Mouse (Mus musculus) stomach, postnatal 0 days (tissue): Measurements from ENCODE around the gene Tcf15. TPM values are rescaled to one million over a fixed set of nuclear protein-coding genes. Genes with fewer than 3 reads are reported as not detected.

Experiments
- ATAC-seq: fragments of 200-750 bp; cut with Nextera tagmentation; 2 replicates; pipeline ENCODE4 v1.8.0; 2017; ENCODE audit not compliant: low FRiP score, low TSS enrichment
- DNase-seq: peaks from one replicate; pipeline ENCODE4 v3.0.0-alpha.2; 2016; ENCODE audit warnings: low spot score
- H3K27ac ChIP-seq: fragments of 300-500 bp; sonication (generic); replicated peaks from 2 replicates; pipeline ENCODE4 v1.5.1; 2014; ENCODE audit warnings: mild to moderate bottlenecking, control low read depth
- H3K27me3 ChIP-seq: fragments of 300-500 bp; sonication (generic); 2 replicates; pipeline ENCODE4 v1.6.1; 2014; ENCODE audit warnings: low read length; ENCODE audit not compliant: control insufficient read depth, insufficient read depth
- H3K36me3 ChIP-seq: fragments of 300-500 bp; sonication (generic); 2 replicates; pipeline ENCODE4 v1.6.1; 2014; ENCODE audit warnings: low read length, mixed read lengths; ENCODE audit not compliant: control insufficient read depth, insufficient read depth
- H3K4me1 ChIP-seq: fragments of 300-500 bp; sonication (generic); replicated peaks from 2 replicates; pipeline ENCODE4 v1.6.1; 2014; ENCODE audit warnings: antibody characterized with exemption; ENCODE audit not compliant: control insufficient read depth, insufficient read depth
- H3K4me2 ChIP-seq: fragments of 300-500 bp; sonication (generic); replicated peaks from 2 replicates; pipeline ENCODE4 v1.6.1; 2014; ENCODE audit warnings: low read depth, mild to moderate bottlenecking, control low read depth, moderate library complexity
- H3K4me3 ChIP-seq: fragments of 300-500 bp; sonication (generic); 2 replicates; pipeline ENCODE4 v1.5.1; 2014; ENCODE audit warnings: low read depth, low read length, control low read depth
- H3K9ac ChIP-seq: fragments of 300-500 bp; sonication (generic); 2 replicates; pipeline ENCODE4 v1.6.1; 2014; ENCODE audit warnings: mild to moderate bottlenecking, low read length, control low read depth, mixed read lengths
- H3K9me3 ChIP-seq: fragments of 300-500 bp; sonication (generic); 2 replicates; pipeline ENCODE4 v1.6.1; 2016; ENCODE audit warnings: low read length; ENCODE audit not compliant: control insufficient read depth
- CTCF ChIP-seq: IDR thresholded peaks from 2 replicates; pipeline ENCODE4 v1.5.1; 2016; ENCODE audit warnings: antibody characterized with exemption, low read depth, mild to moderate bottlenecking, moderate library complexity
- EP300 ChIP-seq: optimal IDR thresholded peaks from 2 replicates; pipeline ENCODE3; 2016; ENCODE audit warnings: antibody characterized with exemption
- WGBS: fragments of 180-500 bp; shearing (Covaris S2); extraction: QIAGEN DNeasy Blood & Tissue Kit; methylation state at CpG from one replicate; pipeline ENCODE4 v1.1.7; 2014; 5-methylcytosine and 5-hydroxymethylcytosine counted together
- polyA plus RNA-seq: library from polyadenylated mRNA; unstranded; fragments of >200 nt; fragmentation: Nextera tagmentation; extraction: Ambion mirVana; gene quantifications from 2 replicates; pipeline ENCODE4 v1.2.1, GENCODE M21; 2015

Tcf15 gene
- polyA plus RNA-seq, 1 experiment from 2014 or later, result 2.5 TPM

DNA sequence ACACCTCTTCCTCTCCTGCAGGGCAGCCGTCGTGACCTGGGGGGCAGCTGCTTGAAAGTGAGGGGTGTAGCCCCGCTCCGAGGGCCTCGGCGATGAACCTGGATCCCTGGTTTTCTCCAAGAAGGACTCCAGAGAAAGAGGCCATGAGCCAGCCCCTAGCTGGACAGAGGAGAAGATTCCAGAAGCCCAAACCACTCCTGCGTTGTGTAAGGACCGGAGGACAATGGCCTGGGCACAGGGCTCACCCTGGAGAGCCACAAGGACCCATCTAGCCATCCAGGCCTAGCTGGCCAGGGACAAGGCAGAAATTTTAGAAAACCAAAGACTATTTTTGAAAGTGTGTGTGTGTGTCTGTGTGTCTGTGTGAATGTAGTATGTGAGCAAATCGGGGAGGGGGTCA lies 5.3 kb downstream of the Tcf15 start:
- no peak for ATAC-seq
- Histone ChIP-seq H3K27ac (no peak overlapping the region), H3K4me3 (no peak overlapping the region), H3K4me2 (no peak overlapping the region), H3K27me3 (peaks cover 9% of the 10 kb centered on the region; the same call in 1 of the 2 replicates), H3K9me3 (no peaks in the 10 kb centered on the region), H3K36me3 (no peaks in the 10 kb centered on the region), H3K9ac (no peak overlapping the region), H3K4me1 (0 out of 2 replicates have a peak, but pooled peaks cover 2% of the 10 kb centered on the region)
- WGBS, result 89% methylated on average over 9 of the region's 9 CpGs
- no peak for TF ChIP-seq EP300
- TF ChIP-seq CTCF, result no peak
- DNase-seq, result no peak

DNA sequence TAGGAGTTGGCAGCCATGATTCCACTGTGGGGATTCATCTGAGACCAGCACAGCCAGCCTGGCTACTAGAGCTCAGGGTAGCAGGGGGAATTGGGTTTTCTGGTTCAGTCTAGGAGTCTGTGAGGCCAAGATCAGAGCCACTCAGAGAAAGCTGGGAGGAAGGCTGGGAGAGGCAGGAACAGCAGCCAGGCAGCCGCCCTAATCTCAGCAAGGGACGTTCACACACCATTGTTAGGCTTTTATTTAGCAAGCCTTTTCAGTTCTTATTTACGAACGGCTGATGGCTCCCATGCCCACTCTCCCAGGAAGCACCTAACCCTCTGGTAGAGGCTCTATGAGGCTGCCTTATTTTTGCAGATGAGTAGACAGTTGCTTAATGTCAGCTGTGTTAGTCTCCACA lies 6.5 kb downstream of the Tcf15 start:
- H3K4me3 ChIP-seq, result no peak overlapping the region
- H3K9ac ChIP-seq, result no peak overlapping the region
- DNase-seq (no peak), ATAC-seq (no peak)
- no peaks in the 10 kb centered on the region for H3K27me3 ChIP-seq
- 42% methylated on average over 4 of the region's 4 CpGs for WGBS
- no peaks in the 10 kb centered on the region for H3K9me3 ChIP-seq
- no peaks in the 10 kb centered on the region for H3K36me3 ChIP-seq
- TF ChIP-seq CTCF, result no peak
- TF ChIP-seq EP300, result no peak
- no peaks in the 10 kb centered on the region for H3K4me1 ChIP-seq
- no peak overlapping the region for H3K4me2 ChIP-seq
- no peak overlapping the region for H3K27ac ChIP-seq

DNA sequence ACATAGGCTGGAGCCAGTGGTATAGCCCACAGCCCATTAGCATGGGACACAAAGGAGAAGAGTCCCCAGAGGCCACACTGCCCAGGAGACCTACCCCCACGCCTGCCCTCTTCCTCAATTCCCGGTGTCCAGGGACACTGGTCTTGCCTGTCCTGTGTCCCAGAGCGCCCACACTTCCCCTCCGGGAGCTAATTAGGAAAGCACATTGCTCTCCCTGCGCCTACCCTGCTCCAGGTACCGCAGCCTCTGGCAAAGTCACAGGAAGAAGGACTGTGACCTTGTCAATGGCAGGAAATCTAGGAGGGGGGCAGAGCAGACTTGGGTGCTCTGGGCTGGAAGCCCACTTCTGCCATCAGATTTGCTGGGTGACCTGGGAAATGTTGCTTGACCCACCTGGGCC lies 7.0 kb downstream of the Tcf15 start:
- 67% methylated on average over 6 of the region's 6 CpGs for WGBS
- Histone ChIP-seq H3K27ac (no peak overlapping the region), H3K36me3 (no peaks in the 10 kb centered on the region), H3K4me1 (no peaks in the 10 kb centered on the region), H3K9ac (no peak overlapping the region), H3K9me3 (no peaks in the 10 kb centered on the region), H3K4me3 (no peak overlapping the region), H3K27me3 (no peaks in the 10 kb centered on the region), H3K4me2 (no peak overlapping the region)
- TF ChIP-seq EP300 (no peak), CTCF (no peak)
- ATAC-seq (no peak), DNase-seq (no peak)

DNA sequence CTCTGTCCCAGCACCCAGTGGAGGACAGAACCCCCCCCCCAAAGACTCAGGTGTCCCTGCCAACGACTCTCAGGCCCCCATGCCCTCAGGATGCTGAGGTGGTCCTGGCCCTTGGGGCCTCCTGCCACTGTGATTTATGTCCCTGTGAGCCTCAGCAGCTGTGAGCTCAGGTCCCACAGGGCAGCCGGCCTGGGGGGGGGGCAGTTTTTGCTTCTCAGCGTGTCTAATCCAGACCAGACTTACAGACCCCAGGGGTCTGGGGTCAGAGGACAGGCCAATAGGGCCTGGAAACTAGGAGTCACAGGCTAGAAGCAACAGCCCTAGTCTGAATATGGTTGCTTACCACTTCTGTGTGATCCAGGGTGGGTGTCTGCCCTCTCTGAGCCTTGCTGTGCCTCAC lies 10.0 kb downstream of the Tcf15 start:
- ATAC-seq (no peak), DNase-seq (no peak)
- H3K27me3 ChIP-seq, result no peaks in the 10 kb centered on the region
- WGBS, result 30% methylated on average over 3 of the region's 3 CpGs
- no peaks in the 10 kb centered on the region for H3K9me3 ChIP-seq
- no peak overlapping the region for H3K27ac ChIP-seq
- no peak overlapping the region for H3K4me3 ChIP-seq
- TF ChIP-seq CTCF (no peak), EP300 (no peak)
- H3K4me2 ChIP-seq, result no peak overlapping the region
- H3K4me1 ChIP-seq, result no peaks in the 10 kb centered on the region
- no peak overlapping the region for H3K9ac ChIP-seq
- H3K36me3 ChIP-seq, result no peaks in the 10 kb centered on the region

DNA sequence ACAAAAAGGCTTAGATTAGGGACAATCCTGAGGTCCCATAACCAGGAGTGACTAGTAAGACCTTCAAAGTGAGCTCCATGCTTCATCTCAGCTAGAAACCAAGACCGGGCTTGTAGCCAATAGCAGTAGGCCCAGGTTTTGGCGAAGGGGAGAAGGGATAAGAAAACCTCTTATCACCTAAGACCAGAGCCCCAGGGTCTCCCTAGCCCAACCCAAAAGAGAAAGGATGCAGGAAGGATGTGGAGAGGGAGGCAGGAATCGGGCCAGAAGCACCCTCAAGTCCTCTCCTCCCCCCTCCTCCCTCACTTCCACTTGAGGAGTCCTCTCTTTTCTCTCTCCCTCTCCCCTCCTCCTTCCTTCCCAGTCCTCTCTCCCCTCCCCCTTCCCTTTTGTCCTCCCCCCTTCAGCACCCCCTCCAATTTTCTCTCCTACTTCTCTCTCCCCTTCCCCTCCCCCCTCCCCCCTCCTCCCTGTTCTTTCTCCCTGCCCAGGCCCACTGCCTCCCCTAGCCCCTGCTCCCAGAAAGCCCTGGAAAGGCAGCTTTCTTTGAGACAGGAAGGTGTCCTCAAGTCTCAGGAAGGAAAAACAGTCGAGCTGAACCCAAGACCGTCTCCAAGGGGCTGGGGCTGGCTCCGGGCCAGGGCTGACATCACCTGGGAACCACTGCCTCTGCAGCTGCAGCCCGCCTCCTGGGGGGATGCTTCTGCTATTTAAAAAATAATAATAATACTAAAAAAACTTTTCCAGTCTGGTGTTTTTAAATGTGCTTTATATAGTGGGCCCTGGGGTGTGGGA lies 12.2 kb downstream of the Tcf15 start:
- Histone ChIP-seq H3K36me3 (no peaks in the 10 kb centered on the region), H3K27me3 (no peaks in the 10 kb centered on the region), H3K9me3 (no peaks in the 10 kb centered on the region), H3K4me3 (no peak overlapping the region), H3K27ac (no peak overlapping the region), H3K4me2 (no peak overlapping the region), H3K9ac (no peak overlapping the region), H3K4me1 (no peaks in the 10 kb centered on the region)
- no peak for DNase-seq
- no peak for ATAC-seq
- TF ChIP-seq CTCF (no peak), EP300 (no peak)
- WGBS, result 51% methylated on average over 7 of the region's 7 CpGs

DNA sequence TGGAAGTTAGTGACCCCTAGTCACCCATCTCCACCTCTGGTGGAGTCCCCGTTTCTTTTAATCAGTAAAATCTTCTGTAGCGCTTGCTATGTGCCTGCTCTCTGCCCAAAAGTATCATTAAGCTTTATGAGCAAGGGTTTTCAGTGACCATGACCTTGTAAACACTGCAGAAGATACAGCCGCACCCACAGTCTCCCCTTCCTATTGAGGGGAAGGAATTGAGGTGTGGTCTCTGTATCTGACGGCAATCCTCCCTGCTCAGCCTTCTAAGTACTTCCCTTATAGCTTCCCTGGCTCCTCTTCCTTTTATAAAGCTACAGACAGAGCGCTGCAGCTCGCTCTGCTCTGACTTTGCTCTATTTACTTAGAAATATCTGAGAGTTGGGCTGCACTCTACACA lies 13.1 kb downstream of the Tcf15 start:
- WGBS, result 65% methylated on average over 6 of the region's 6 CpGs
- DNase-seq (no peak), ATAC-seq (no peak)
- TF ChIP-seq EP300 (no peak), CTCF (no peak)
- no peak overlapping the region for H3K4me2 ChIP-seq
- H3K9me3 ChIP-seq, result no peaks in the 10 kb centered on the region
- H3K27me3 ChIP-seq, result no peaks in the 10 kb centered on the region
- H3K4me3 ChIP-seq, result no peak overlapping the region
- no peaks in the 10 kb centered on the region for H3K4me1 ChIP-seq
- no peak overlapping the region for H3K27ac ChIP-seq
- no peaks in the 10 kb centered on the region for H3K36me3 ChIP-seq
- no peak overlapping the region for H3K9ac ChIP-seq
